Mouse (Mus musculus): ENCODE measurements around the gene Vars.
"Not testable (repeated sequence)": the region's sequence is repeated elsewhere in the genome, so short reads cannot be mapped to it uniquely, and the experiment has no call there.

Vars gene

DNA sequence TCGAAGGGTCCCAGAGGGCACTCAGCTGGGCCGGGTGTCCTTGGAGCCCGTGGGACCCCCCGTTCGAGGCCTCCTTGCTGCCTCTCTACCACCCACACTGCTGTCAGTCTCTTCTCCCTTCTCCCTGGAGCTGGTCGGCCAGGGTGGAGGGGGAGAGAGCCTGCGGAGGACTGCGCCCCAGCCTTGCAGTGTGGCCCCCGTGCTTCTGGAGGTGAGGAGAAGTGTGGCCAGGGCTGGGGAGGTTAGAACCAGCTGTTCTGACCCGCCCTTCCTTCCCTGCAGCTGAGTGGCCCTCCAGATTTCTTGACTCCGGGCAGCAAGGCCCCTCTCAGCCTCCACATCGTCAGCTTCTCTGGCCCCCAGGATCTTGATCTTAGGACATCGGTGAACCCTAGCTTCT is 23.5 kb downstream of the Vars start:
- DNase-seq (ENCODE audit: low read depth, low spot score), result no peak

GRCm38 (mm10) chr17:35024691-35025488 is 24.1 kb downstream of the Vars start:
- DNase-seq (ENCODE audit: low read depth, low spot score), result no peak

GRCm38 (mm10) chr17:35026206-35026605 is 25.4 kb downstream of the Vars start:
- no peak for DNase-seq (ENCODE audit: low read depth, low spot score)

- DNase-seq (ENCODE audit: low read depth, low spot score), result peak; percentile 70
Observed at GRCm38 (mm10) chr17:35027277-35028068, 26.7 kb downstream of the Vars start, which contains the start of gene Sapcd1. TSS of gene Sapcd1 (minus strand) at chr17:35028016.

GRCm38 (mm10) chr17:35028315-35028714 is 27.5 kb downstream of the Vars start:
- DNase-seq (ENCODE audit: low read depth, low spot score), result no peak

GRCm38 (mm10) chr17:35029691-35030532 is 29.1 kb downstream of the Vars start:
- DNase-seq (ENCODE audit: low read depth, low spot score), result no peak

- DNase-seq (ENCODE audit: low read depth, low spot score), result no peak
Observed at GRCm38 (mm10) chr17:35031272-35031671, 30.5 kb downstream of the Vars start.

DNA sequence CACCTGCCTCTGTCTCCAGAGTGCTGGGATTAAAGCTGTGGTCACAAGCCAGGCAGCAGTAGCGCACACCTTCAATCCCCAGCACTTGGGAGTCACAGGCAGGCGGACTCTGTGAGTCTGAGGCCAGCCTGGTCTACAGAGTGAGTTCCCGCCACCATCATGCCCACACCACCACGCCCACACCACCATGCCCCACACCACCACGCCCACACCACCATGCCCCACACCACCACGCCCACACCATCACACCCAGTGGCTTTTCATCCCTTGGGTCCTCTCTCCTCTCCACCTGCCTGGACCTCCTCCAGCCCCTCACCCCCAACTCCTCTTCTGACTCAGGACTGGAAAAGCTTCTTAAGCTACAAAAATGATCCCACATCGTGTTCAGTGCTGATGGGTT is 31.1 kb downstream of the Vars start:
- no peak for DNase-seq (ENCODE audit: low read depth, low spot score)

DNA sequence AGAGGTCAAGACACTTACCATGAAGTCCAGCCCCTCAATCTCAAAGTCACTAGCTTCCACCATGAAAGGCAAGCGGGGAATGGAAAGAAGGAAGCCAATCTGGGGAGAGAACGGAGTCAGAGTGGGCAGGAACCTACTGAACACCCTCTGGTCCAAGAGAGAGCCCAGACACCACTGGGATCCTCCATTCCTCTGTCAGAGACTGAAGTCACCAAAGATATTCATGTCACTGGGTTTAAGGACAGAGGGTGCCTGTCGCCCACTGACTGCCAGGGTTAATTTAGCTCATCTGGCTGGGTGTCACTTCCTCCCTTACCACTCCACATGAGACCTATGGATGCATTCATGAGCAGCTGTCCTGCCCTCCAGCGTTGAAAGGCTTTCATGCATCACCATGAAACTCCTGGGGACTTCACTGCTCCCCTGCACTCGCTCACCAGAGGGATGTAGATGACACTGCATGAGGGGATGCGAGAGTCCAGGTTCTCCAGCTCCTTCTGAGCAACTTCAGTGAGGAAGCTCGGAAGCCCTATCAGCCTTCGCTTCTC is 31.6 kb downstream of the Vars start:
- DNase-seq (ENCODE audit: low read depth, low spot score), result no peak

GRCm38 (mm10) chr17:35033703-35034102 is 32.9 kb downstream of the Vars start:
- DNase-seq (ENCODE audit: low read depth, low spot score), result not testable (repeated sequence)

GRCm38 (mm10) chr17:35034896-35035295 is 34.1 kb downstream of the Vars start:
- no peak for DNase-seq (ENCODE audit: low read depth, low spot score)

DNA sequence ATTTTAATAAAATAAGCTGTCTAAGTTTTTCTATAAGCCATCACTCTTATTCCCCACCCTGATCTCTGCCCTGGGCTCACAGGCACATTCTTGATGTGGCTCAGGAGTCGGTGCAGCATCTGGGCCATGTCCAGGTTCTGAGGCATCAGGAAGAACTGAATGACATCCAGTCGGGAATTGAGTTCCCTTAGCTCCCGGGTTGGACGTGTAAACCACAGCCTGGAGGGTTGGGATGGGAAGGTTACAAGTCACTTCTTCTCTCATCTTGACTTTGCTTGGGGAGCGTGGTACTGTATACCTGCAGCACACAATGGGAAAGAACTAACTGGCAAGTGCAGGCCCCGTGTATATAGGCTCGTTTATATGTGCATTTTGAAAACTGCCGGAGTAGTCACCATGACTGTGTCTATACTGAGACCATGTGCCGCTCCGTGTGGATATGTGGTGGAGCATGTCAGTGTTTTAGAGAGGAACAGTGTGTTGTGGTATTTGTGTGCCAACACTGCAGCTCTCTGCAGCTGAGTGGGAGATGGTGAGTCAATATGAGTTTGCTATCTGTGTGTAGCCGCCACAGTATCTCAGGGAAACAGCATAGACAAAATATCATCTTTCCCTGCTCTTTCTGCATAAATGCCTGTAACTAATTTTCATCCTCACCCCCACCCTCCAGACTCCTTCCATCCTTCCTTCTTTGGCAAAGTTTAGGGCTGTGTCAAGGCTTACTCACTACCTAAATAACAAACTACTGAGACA is 38.5 kb downstream of the Vars start:
- no peak for DNase-seq (ENCODE audit: low read depth, low spot score)

GRCm38 (mm10) chr17:35043794-35044193 is 43.0 kb downstream of the Vars start:
- DNase-seq (ENCODE audit: low read depth, low spot score), result no peak

DNA sequence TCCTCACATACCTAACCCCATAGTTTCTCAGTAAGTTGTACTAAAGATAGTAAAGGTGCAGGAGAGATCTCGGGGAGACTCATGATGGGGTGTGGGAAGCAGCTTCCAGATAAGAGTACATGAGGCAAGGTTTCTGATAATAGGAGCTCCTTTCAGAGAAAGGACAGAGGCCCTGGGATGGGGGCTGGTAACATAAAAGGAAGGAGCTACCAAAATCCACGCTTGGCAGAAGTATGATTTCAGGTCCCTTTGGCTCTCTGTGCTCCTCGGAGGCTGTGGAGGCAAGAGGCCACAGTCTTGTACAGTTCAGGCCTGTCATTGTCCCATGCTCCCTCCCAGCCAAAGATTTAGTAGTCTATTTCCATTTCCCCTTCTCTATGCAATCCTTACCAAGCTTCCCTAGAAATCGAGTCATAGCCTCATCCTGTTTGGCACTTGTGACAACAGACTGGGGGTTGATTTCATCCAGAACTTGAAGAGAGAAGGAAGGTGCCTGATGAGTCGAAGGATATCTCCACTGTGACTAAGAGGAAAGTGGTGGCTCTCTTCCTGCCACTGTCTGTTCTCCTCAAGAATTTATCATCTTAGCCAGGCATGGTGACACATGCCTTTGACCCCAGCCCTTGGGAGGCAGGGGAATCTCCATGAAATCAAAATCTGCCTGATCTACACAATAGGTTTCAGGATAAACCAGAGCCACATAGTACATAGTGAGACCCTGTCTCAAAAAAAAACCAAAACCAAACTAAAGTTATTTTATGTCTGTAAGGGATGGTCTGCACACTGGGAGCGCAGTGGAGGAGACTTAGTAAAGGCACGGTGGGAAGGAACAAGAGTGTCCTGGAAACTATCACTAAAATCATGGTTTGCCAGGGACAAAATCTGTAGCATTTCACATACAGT is 44.4 kb downstream of the Vars start:
- no peak for DNase-seq (ENCODE audit: low read depth, low spot score)

- no peak for DNase-seq (ENCODE audit: low read depth, low spot score)
Observed at GRCm38 (mm10) chr17:35045807-35046680, 45.3 kb downstream of the Vars start.

DNA sequence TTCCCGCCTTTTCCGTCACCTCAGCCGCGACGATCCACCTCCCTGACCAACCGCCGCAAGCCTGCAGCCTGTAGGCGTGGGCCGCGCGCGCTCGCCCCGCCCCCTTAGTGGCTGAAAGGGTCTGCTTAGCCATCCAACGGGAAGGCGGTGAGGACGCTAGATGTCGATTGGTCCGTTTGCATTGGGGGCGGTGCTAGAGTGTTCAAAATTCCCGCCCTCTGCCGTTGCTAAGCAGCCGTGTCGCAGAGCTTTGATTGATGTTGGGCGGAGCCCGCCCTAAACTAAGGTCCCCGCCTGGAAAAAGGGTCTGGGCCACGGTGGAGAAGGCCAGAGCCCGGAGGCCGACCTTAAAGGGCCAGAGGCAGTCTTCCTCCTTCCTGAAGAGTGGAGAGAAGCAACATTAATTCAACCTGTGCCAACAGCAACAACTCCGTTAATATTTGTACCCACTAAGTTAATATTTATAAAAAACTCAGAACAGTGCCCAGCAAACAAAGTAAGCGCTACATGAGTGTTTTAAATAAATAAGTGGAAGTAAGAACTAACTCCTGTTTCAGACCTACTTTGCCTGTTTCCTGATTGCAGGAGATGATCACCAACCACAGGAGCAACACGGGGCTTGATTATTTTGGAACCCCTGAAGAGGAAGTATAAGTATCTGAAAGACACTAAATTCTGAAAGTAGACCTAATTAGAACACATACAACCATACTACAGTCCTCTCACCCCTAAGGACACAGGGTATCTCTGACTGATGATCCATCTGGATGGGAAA is 46.1 kb downstream of the Vars start, which contains the start of gene Msh5:
TSS of gene Msh5 (minus strand) at position 65 of the 775 bp plus-strand sequence.
- peak; percentile 100 for DNase-seq (ENCODE audit: low read depth, low spot score)

DNA sequence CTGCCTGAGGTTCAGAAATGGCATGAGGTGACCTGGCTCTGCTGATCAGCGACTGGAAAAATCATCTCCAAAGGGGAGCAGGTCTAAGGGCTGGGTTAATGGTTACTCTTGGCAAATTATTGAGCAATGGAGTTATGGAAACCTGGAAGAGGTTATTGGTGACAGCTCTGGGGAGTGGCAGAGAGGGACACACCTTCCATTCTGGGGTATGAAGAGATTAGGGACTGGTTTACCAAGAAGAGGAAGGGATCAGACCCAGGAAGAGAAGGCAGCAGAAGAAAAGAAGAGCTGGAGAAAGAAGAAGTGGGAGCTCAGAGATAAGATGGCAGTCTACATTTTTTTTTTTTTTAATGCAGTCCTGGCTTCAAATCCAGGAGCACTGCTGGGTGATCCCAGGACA is 46.9 kb downstream of the Vars start:
- no peak for DNase-seq (ENCODE audit: low read depth, low spot score)

Measured in ZHBTc4 (cell line).